Mouse (Mus musculus): ENCODE results near the gene Mdh1.
A peak's percentile ranks its signal among the peaks of the same experiment; 100 is the strongest.
"Not testable (repeated sequence)": the region's sequence is repeated elsewhere in the genome, so short reads cannot be mapped to it uniquely, and the experiment has no call there.

Gene Mdh1

GRCm38 (mm10) chr11:21545951-21546350 lies 26.2 kb downstream of the Mdh1 start:
- no peak for DNase-seq (ENCODE audit: low spot score in 2 of 2)

- DNase-seq (ENCODE audit: low spot score in 2 of 2): peak in 1 of 2 experiments; percentile 68
Measured at GRCm38 (mm10) chr11:21545021-21545420, 27.1 kb downstream of the Mdh1 start.

GRCm38 (mm10) chr11:21542731-21543130 lies 29.4 kb downstream of the Mdh1 start:
- no peak for DNase-seq (ENCODE audit: low spot score in 2 of 2)

DNA sequence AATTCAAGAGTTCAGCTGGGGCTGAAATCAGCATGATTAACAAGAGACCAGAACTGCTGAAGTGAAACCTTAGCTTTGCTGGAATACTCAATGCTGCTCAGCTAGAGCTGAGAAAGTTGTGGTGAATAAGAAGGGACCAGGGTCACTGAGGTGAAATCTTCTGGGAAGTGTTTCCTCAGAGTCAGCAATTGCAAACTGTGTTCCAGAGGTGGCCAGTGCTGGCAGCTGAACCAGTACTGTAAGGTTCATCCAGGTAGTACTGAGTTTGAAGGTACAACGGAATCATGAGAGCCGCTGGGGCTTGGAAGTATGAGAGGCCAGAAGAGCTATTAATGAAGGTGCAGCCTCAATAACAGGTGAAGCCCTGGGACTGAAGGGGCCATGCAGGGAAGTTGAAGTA lies 31.5 kb downstream of the Mdh1 start:
- no peak for DNase-seq (ENCODE audit: low spot score in 2 of 2)

GRCm38 (mm10) chr11:21540072-21540471 lies 32.1 kb downstream of the Mdh1 start:
- DNase-seq (ENCODE audit: low spot score in 2 of 2): no peak

- DNase-seq (ENCODE audit: low spot score in 2 of 2): not testable (repeated sequence)
Measured at GRCm38 (mm10) chr11:21530856-21531255, 41.3 kb downstream of the Mdh1 start.

DNA sequence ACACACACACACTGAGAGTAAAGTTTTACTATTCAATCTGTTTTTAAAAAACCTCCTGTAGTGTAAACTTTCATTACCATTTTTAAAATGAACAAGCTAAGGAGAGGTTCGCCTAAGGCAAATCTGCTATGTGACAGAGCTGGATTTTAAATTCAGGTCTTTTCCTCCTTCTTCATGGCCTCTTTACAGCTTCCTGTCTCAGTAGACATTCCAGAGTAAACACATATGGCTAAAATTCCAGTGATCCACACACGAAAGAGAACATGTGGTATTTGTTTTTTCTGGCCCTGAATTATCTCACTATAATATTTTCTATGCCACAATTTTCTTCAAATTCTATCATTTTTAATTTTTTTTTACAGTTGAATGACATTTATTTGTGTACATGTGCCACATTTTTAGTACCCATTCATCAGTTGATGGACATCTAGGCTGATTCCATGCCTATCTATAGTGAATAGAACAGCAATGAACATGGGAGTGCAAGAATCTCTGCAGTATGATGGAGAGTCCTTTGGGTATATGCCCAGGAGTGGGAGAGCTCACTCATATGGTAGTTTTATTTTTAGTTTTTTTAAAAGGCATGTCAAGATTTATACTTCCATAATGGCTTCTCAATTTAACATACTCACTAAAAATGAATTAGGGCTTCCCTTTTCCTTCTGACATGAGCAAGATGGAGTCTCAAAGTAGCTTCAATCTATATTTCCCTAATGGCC lies 43.3 kb downstream of the Mdh1 start:
- DNase-seq (ENCODE audit: low spot score in 2 of 2): no peak

GRCm38 (mm10) chr11:21517726-21518125 lies 54.4 kb downstream of the Mdh1 start:
- DNase-seq (ENCODE audit: low spot score in 2 of 2): no peak

DNA sequence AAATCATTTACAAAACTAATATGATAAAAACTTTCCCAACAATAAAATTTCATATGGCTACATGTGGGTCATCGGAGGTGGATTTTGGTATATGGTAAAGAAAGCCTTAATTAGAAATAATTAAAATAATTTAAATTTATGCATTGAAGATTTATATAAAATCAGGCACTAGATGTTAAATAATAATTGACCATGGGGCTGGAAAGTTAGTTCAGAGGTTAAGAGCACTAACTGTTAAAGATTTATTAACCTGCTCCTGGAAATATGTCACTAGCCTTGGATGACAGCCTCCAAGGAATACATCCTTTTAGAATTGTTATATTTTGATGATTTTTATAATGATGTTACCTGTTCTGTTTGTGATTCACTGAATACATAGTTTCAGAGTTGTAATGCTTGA lies 55.8 kb downstream of the Mdh1 start:
- not testable (repeated sequence) for DNase-seq (ENCODE audit: low spot score in 2 of 2)

DNA sequence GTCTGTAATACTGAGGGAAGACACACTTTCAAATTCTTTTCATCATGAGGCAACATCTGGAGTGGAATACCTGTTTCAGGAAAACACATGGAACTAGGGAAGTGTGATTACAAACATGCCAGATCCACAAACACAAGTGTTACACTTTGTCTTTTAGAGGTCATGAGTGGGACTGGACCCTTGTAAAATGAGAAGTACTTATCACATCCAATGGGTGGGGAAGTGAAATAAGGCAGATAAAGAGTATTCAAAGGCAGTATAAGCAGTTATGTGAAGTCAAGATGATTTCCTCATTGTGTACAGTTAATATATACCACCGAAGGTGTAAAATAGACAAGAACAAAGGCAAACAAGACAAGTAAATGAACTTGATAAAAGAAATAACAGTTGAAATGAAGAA lies 61.6 kb downstream of the Mdh1 start:
- DNase-seq (ENCODE audit: low spot score in 2 of 2): not testable (repeated sequence)

GRCm38 (mm10) chr11:21508713-21509112 lies 63.5 kb downstream of the Mdh1 start:
- not testable (repeated sequence) for DNase-seq (ENCODE audit: low spot score in 2 of 2)

GRCm38 (mm10) chr11:21507073-21507472 lies 65.1 kb downstream of the Mdh1 start:
- not testable (repeated sequence) for DNase-seq (ENCODE audit: low spot score in 2 of 2)
